Mouse (Mus musculus) lung, postnatal 4 days (tissue): ENCODE measurements around the gene Fancd2os.

Source experiments
- DNase-seq, 2 experiments: peaks; one replicate each; pipeline ENCODE4 v3.0.0; 2021

The Fancd2os gene

GRCm38 (mm10) chr6:113604432-113605223 is 4.1 kb upstream of the Fancd2os start, which contains the start of gene Brk1:
Gene Brk1 (plus strand): TSS chr6:113604772.
- DNase-seq, result peak; percentile 89 to 91

GRCm38 (mm10) chr6:113603993-113604392 is 3.5 kb upstream of the Fancd2os start:
- no peak for DNase-seq

- DNase-seq, result no peak
Measured at GRCm38 (mm10) chr6:113602821-113603220, 2.3 kb upstream of the Fancd2os start.

DNA sequence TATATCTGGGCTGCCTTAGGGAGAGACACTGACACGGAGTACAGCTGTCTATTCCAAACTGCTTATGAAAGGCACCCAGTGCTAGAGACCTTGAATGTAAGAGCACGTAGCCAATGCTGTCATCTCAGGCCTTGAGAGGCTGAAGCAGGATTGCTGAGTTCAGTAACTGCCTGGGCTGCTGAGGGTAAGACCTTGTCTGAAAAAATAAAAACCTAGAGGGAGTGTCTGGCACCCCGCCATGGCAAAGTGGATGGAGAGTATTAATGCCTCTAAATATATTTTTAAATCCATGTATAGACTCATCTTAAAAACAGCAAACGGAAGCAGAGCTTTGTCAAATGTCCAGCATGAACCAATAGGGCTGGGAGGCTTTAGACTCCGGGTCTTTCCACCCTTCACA is 682 bp downstream of the Fancd2os start:
- no peak for DNase-seq

DNA sequence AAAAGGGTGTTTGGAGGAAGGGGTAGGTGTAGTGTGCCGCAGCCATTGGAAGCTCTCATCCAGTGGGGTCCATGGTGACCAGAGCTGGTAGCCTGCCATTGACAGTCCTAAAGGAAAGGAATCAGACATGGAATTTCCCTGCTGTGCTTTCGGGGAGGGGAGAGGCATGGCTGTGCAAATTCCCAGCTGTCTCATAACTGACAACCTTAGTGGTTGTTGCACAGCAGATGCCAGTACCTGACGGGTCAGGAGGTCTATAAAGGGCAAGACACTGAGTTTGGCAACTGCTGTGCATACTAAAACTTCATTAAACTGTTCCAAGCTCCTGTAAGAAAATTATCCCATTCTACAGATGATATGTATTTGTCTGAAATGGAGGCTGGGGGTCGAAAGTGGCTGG is 2.6 kb downstream of the Fancd2os start:
- DNase-seq, result no peak

DNA sequence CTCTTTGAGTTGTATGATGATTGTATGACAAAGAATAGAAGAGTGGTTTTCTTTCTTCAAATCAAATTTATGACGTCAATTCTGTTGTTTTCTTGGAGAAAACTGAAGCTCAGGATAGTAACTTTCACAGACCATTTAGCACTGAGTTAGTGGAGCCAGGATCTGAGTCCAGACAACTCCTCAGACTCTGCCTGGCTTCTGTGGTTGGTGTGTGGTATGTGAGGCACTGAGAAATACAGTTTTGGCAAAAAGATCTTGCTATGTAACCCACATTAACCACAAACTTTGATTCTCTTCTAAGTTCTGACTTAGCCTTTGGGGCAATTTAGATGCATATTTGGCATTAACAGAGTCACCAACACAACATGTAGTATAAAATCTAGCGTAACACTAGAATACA is 7.9 kb downstream of the Fancd2os start:
- DNase-seq, result no peak

DNA sequence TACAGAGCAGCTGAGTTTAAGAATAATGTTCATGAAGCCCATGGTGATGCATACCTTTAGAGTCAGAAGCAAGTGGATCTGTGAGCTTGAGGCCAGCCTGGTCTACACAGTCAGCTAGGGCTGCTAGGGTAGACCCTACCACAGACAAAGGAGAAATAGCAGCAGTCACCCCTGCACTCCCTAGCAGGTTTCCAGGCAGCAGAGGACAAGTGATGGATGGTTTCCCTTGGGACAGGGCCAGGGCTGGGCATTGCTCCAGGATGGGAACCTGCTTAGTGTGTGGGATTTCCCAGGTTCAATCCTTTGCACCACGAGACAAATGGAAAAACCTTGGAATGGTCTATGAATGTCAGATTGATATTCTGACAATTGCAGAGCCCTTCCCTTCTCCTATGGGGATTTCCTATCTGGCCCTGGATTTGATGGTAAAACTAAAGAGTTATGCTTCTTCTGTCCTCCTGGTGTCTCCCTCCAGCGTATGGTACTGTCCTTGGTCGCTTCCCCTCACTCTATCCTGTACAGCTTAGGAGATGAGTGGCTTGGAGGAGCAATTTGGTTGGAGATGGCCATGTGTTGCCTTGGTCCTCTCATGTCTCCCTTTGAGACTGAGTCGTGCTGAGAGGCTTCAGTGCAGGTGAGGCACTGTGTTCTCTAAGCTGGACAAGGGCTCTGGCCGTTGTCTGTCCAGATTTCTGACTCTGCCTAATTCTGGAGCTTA is 13.9 kb downstream of the Fancd2os start:
- peak; percentile 49 to 60 for DNase-seq

- DNase-seq, result no peak
Measured at GRCm38 (mm10) chr6:113585065-113585464, 15.4 kb downstream of the Fancd2os start.

DNA sequence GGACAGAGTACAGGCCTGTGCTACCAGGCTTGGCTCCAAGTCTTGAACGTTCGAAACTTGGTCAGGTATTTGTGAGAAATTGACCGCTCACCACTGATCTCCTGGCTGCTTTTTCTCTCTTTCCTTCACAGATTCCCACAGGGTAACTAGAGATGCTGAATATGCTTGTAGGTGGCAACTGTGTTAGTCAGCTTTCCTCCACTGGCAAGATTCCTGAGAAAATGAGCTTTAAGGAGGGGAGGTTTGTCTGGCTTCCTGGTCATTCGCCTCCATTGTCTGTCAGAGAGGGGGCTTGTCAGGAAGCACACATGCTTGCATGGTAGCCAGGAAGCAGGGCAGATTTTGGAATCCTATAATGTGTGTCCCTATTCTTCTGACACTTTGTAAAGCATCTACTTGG is 17.5 kb downstream of the Fancd2os start:
- DNase-seq, result no peak

GRCm38 (mm10) chr6:113579306-113579705 is 21.2 kb downstream of the Fancd2os start:
- DNase-seq, result no peak

DNA sequence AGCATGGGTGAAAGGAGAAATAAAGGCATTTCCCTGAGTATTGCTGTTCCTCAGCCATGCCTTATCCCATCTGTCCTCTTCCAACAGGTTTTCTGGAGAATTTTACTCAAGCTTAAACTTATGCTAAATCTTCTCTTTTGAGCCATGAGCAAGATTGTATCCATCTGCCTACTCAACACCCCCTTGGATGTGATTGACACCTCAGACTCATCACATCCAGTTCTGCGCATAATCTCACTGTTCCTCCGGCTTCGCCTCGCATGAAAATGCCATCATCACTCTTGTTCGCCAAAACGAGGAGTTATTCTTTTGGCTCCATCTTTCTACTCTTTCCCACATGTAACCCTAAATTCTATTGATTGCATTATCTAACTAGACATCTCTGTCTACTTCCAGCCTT is 24.5 kb downstream of the Fancd2os start:
- DNase-seq, result no peak

- DNase-seq, result no peak
Measured at GRCm38 (mm10) chr6:113564557-113564956, 36.0 kb downstream of the Fancd2os start.

DNA sequence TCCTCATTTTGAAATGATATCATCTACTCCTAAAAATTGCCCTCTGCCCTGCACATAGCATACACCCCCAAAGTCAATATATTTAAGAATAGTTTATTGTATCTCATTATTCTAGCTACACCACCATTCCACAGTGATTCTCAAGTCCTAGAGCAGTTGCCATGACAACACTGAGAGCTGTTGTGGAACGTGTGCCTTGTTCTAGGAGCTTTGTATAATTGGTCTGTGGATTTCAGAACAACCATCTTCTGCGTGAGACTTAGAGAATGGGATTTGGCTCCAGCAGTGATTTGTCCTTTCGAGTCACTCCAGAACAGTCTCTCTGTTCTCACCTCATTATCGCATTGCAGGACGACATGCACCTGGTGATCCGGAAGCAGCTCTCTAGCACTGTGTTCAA is 40.8 kb downstream of the Fancd2os start:
- DNase-seq, result no peak
